Mouse (Mus musculus) lung, postnatal 0 days (tissue): Measurements from ENCODE around the gene Sh3bp4.

ENCODE experiments used
- CTCF ChIP-seq: IDR thresholded peaks from 2 replicates; pipeline ENCODE4 v1.5.1; 2016; ENCODE audit warnings: antibody characterized with exemption, mild to moderate bottlenecking
- EP300 ChIP-seq: IDR thresholded peaks from 2 replicates; pipeline ENCODE4 v1.6.1; 2016; ENCODE audit warnings: antibody characterized with exemption, mild to moderate bottlenecking, control low read depth

DNA sequence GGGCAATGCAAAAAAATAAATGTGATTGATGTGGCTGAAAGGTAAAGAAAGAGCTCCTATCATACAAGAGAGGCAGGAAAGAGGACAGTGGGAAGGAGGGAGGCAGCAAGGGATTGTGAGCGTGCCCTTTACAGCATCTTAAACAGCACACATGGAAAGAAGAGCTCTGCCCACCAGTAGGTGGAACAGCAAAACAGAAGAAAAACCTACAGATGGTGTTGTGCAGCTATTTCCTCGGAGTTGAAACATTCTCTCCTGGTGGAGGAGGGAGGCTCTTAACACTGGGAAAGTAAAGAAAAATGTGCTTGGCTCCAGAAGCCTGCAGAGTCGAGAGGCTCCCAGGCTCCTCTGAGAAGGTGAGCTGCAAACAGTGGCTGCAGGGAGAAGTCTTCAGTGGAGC, 12.8 kb upstream of the Sh3bp4 start:
- no peak; the same call in 1 of the 2 replicates for TF ChIP-seq CTCF
- TF ChIP-seq EP300: no peak
